Mouse (Mus musculus) CH12.LX (cell line): Measurements from ENCODE around the gene Baiap3. TPM values are rescaled to one million over a fixed set of nuclear protein-coding genes. Genes with fewer than 3 reads are reported as not detected.
"Not testable (repeated sequence)": the region's sequence is repeated elsewhere in the genome, so short reads cannot be mapped to it uniquely, and the experiment has no call there.

Source experiments
- DNase-seq: peaks from one replicate; pipeline ENCODE4 v3.0.0-alpha.2; 2013; ENCODE audit errors: extremely low read depth
- H3K27ac ChIP-seq: 2 replicates; pipeline ENCODE4 v1.5.1; 2012; ENCODE audit warnings: low read depth, mild to moderate bottlenecking, control low read depth, moderate library complexity; ENCODE audit not compliant: insufficient read depth
- H3K27me3 ChIP-seq: replicated peaks from 2 replicates; pipeline ENCODE3; 2012; ENCODE audit warnings: inconsistent platforms
- H3K36me3 ChIP-seq, 2 experiments: replicated peaks in 1 of 2; 2 replicates each; pipeline versions ENCODE3 to v1.6.1; 2012; ENCODE audit warnings: inconsistent platforms in 1 of 2, low read length in 1 of 2, mild to moderate bottlenecking in 1 of 2, mixed read lengths in 1 of 2, moderate library complexity in 1 of 2; ENCODE audit not compliant: control insufficient read depth in 1 of 2, insufficient read depth in 1 of 2
- H3K4me1 ChIP-seq, 2 experiments: 2 replicates each; pipeline ENCODE4 v1.6.1; 2012; ENCODE audit warnings: inconsistent platforms in 1 of 2, moderate library complexity in 1 of 2; ENCODE audit not compliant: insufficient read depth in 2 of 2, control insufficient read depth in 1 of 2
- H3K4me2 ChIP-seq: 2 replicates; pipeline ENCODE4 v1.6.1; 2012; ENCODE audit warnings: low read depth, mild to moderate bottlenecking, control low read depth; ENCODE audit not compliant: poor library complexity, insufficient read depth, severe bottlenecking
- H3K4me3 ChIP-seq, 3 experiments: fragments of 150-350 bp in 1 of 3; sonication (generic) in 1 of 3; replicated peaks in 1 of 3; 2 replicates each; pipeline versions ENCODE3 to v1.5.1; 2011 to 2012; ENCODE audit warnings: low read depth in 2 of 3, low read length in 2 of 3, mild to moderate bottlenecking in 2 of 3, moderate library complexity in 2 of 3, control low read depth in 1 of 3, improper control_type of control experiment in 1 of 3, inconsistent platforms in 1 of 3, mixed read lengths in 1 of 3; ENCODE audit not compliant: poor library complexity in 1 of 3
- H3K79me2 ChIP-seq: replicated peaks from 2 replicates; pipeline ENCODE4 v1.6.1; 2012; ENCODE audit warnings: mild to moderate bottlenecking, moderate library complexity; ENCODE audit not compliant: control insufficient read depth, poor library complexity, insufficient read depth, severe bottlenecking; ENCODE audit errors: extremely low read depth
- H3K9ac ChIP-seq: 2 replicates; pipeline ENCODE4 v1.6.1; 2012; ENCODE audit warnings: low read depth, mild to moderate bottlenecking, control low read depth, moderate library complexity; ENCODE audit not compliant: insufficient read depth
- H3K9me3 ChIP-seq: replicated peaks from 2 replicates; pipeline ENCODE3; 2012; ENCODE audit warnings: low read length, inconsistent platforms, mixed read lengths
- ELF1 ChIP-seq: IDR thresholded peaks from 2 replicates; pipeline ENCODE4 v1.6.1; 2014; ENCODE audit warnings: low read depth, mild to moderate bottlenecking, inconsistent platforms, low read length, improper control_type of control experiment
- ETS1 ChIP-seq: conservative IDR thresholded peaks from 2 replicates; pipeline ENCODE4 v1.6.1; 2012; ENCODE audit warnings: low read depth, mild to moderate bottlenecking, inconsistent platforms, low read length, improper control_type of control experiment, moderate library complexity
- HCFC1 ChIP-seq: IDR thresholded peaks from 2 replicates; pipeline ENCODE4 v1.6.1; 2012; ENCODE audit warnings: low read depth, mild to moderate bottlenecking, inconsistent platforms, low read length, improper control_type of control experiment
- JUN ChIP-seq: IDR thresholded peaks from 2 replicates; pipeline ENCODE4 v1.6.1; 2011; ENCODE audit warnings: low read depth, mild to moderate bottlenecking, low read length, improper control_type of control experiment, moderate library complexity; ENCODE audit not compliant: insufficient read depth
- KAT2A ChIP-seq: IDR thresholded peaks from 2 replicates; pipeline ENCODE4 v1.6.1; 2012; ENCODE audit warnings: low read length, improper control_type of control experiment, inconsistent platforms; ENCODE audit not compliant: insufficient replicate concordance
- MAX ChIP-seq: IDR thresholded peaks from 2 replicates; pipeline ENCODE4 v1.6.1; 2011; ENCODE audit warnings: low read length, improper control_type of control experiment
- MAZ ChIP-seq: IDR thresholded peaks from 2 replicates; pipeline ENCODE4 v1.6.1; 2012; ENCODE audit warnings: low read depth, mild to moderate bottlenecking, inconsistent platforms, low read length, improper control_type of control experiment, moderate library complexity
- MEF2A ChIP-seq: IDR thresholded peaks from 2 replicates; pipeline ENCODE4 v1.6.1; 2014; ENCODE audit warnings: low read depth, mild to moderate bottlenecking, inconsistent platforms, low read length, improper control_type of control experiment, borderline replicate concordance
- MYC ChIP-seq: IDR thresholded peaks from 2 replicates; pipeline ENCODE4 v1.6.1; 2011; ENCODE audit warnings: low read depth, mild to moderate bottlenecking, improper control_type of control experiment, low read length
- NRF1 ChIP-seq: IDR thresholded peaks from 2 replicates; pipeline ENCODE4 v1.6.1; 2014; ENCODE audit warnings: low read depth, mild to moderate bottlenecking, inconsistent platforms, low read length, improper control_type of control experiment, moderate library complexity
- PAX5 ChIP-seq: IDR thresholded peaks from 2 replicates; pipeline ENCODE4 v1.6.1; 2012; ENCODE audit warnings: low read length, inconsistent platforms, mixed read lengths
- POLR2AphosphoS2 ChIP-seq: IDR thresholded peaks from 2 replicates; pipeline ENCODE4 v1.6.1; 2011; ENCODE audit warnings: low read depth, low read length, improper control_type of control experiment
- SIN3A ChIP-seq: IDR thresholded peaks from 2 replicates; pipeline ENCODE4 v1.6.1; 2012; ENCODE audit warnings: low read length, improper control_type of control experiment, inconsistent platforms
- SMC3 ChIP-seq: IDR thresholded peaks from 2 replicates; pipeline ENCODE4 v1.6.1; 2011; ENCODE audit warnings: low read depth, low read length, improper control_type of control experiment
- USF2 ChIP-seq: conservative IDR thresholded peaks from 2 replicates; pipeline ENCODE4 v1.6.1; 2011; ENCODE audit warnings: low read depth, low read length, improper control_type of control experiment
- ZC3H11A ChIP-seq: IDR thresholded peaks from 2 replicates; pipeline ENCODE4 v1.6.1; 2012; ENCODE audit warnings: low read depth, mild to moderate bottlenecking, inconsistent platforms, low read length, improper control_type of control experiment
- ZMIZ1 ChIP-seq: IDR thresholded peaks from 2 replicates; pipeline ENCODE4 v1.6.1; 2012; ENCODE audit warnings: low read depth, mild to moderate bottlenecking, inconsistent platforms, low read length, improper control_type of control experiment
- dilution Hi-C: fragments of 300-500 bp; cut with MboI; formaldehyde crosslinking; loops from 2 replicates; pipeline ENCODE4 v1.14.3; 2020; ENCODE audit warnings: low sequenced_read_pairs; ENCODE audit not compliant: extremely low pct_unique_long_range_greater_than_20kb, extremely low pct_ligation_motif_present
- in situ Hi-C: fragments of 300-500 bp; cut with MboI; formaldehyde crosslinking; loops from 3 replicates; pipeline ENCODE4 v1.14.3; 2019; ENCODE audit warnings: low sequenced_read_pairs, low pct_ligation_motif_present, low pct_unique_long_range_greater_than_20kb, mixed read lengths
- polyA plus RNA-seq: library from polyadenylated mRNA; unstranded; fragments of >175 nt; gene quantifications from 2 replicates; pipeline ENCODE4 v1.2.1, GENCODE M21; 2012; ENCODE audit warnings: low read depth; ENCODE audit not compliant: insufficient read length
- total RNA-seq, 2 experiments: library from RNA; depleted of rRNA; stranded (reverse); fragments of 300-350 nt in 1 of 2; fragments of >200 nt in 1 of 2; gene quantifications; 2 replicates each; pipeline ENCODE4 v1.2.3; 2012 to 2014

Gene Baiap3
- total and polyA plus RNA-seq, 3 experiments: 0.19 to 0.21 TPM; not detected in 1

GRCm38 (mm10) chr17:25230700-25231099, 25.5 kb downstream of the Baiap3 start:
- no peak overlapping the region for H3K27ac ChIP-seq
- dilution Hi-C loops: no loop called here
- H3K4me3 ChIP-seq: no peak overlapping the region
- no peaks in the 10 kb centered on the region for H3K9me3 ChIP-seq
- H3K79me2 ChIP-seq: peaks cover 5% of the 10 kb centered on the region
- H3K36me3 ChIP-seq: peaks cover 67 to 74% of the 10 kb centered on the region in 2 experiments
- H3K9ac ChIP-seq: no peak overlapping the region
- H3K27me3 ChIP-seq: no peaks in the 10 kb centered on the region
- H3K4me1 ChIP-seq: peaks cover 3 to 20% of the 10 kb centered on the region in 2 experiments; a peak in 2 of 4 replicates
- in situ Hi-C loops: no loop called here
- TF ChIP-seq ZMIZ1 (no peak), MYC (no peak), KAT2A (no peak), HCFC1 (no peak), MEF2A (no peak), MAZ (no peak), SIN3A (no peak), ETS1 (no peak), USF2 (no peak), JUN (no peak), SMC3 (no peak), NRF1 (no peak)
- TF ChIP-seq, all 38 proteins: peak for 0
- DNase-seq: no peak
- no peak overlapping the region for H3K4me2 ChIP-seq

- H3K4me3 ChIP-seq: not testable (repeated sequence)
- peaks cover 63 to 73% of the 10 kb centered on the region in 2 experiments for H3K36me3 ChIP-seq
Observed at GRCm38 (mm10) chr17:25230014-25230655, 26.0 kb downstream of the Baiap3 start.

GRCm38 (mm10) chr17:25227991-25228390, 28.2 kb downstream of the Baiap3 start:
- Histone ChIP-seq H3K4me3 (no peak overlapping the region), H3K4me1 (peaks cover 18 to 47% of the 10 kb centered on the region in 2 experiments), H3K9ac (no peak overlapping the region), H3K4me2 (no peak overlapping the region), H3K9me3 (no peaks in the 10 kb centered on the region), H3K27me3 (no peaks in the 10 kb centered on the region), H3K36me3 (peaks cover 54 to 64% of the 10 kb centered on the region in 2 experiments), H3K79me2 (peaks cover 9% of the 10 kb centered on the region), H3K27ac (no peak overlapping the region)
- TF ChIP-seq KAT2A (no peak), MAX (no peak), SIN3A (no peak), ELF1 (no peak), ZC3H11A (no peak), POLR2AphosphoS2 (no peak), PAX5 (no peak)
- dilution Hi-C loops: no loop called here
- in situ Hi-C loops: no loop called here
- DNase-seq: no peak

More at GRCm38 (mm10) chr17:25230014-25230655, 26.0 kb downstream of the Baiap3 start:
- H3K9ac ChIP-seq, dilution Hi-C loops, H3K9me3 ChIP-seq, DNase-seq, in situ Hi-C loops, H3K27me3 ChIP-seq, H3K27ac ChIP-seq, H3K4me2 ChIP-seq, H3K79me2 ChIP-seq: not testable (repeated sequence)
- peaks cover 8 to 26% of the 10 kb centered on the region in 2 experiments for H3K4me1 ChIP-seq
